Mouse (Mus musculus) kidney, adult 2 months (tissue): ENCODE measurements around the gene Gusb.

Source experiments
- CTCF ChIP-seq: fragments of 200-500 bp; conservative IDR thresholded peaks from 2 replicates; pipeline ENCODE4 v1.5.1; 2011; ENCODE audit warnings: low read depth, mild to moderate bottlenecking, control low read depth, low read length, moderate library complexity, mixed read lengths; ENCODE audit not compliant: insufficient read depth, insufficient read length
- POLR2A ChIP-seq: fragments of 200-500 bp; IDR thresholded peaks from one replicate; pipeline ENCODE4 v1.6.1; 2011; ENCODE audit warnings: low read depth, low read length, control low read depth

DNA sequence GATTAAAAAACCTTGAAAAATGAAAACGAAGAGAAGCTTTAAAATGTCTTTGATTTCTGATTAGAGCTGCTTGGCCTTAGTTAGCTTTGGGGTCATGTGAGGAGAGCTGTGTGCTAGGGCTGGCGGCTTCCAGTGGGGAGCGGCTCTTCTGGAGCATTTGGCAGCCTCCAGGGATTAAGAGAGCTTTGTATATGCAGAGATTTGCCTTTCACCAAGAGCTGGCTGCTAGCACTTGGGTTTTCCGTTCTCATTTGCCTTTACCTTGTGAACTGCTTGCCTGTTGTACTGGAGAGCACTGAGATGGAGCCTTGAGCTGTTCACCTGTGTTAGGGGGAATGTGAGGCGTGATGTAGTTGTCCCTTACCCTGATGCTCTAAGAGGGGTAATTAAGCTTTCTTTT is 49.7 kb upstream of the Gusb start:
- no peak for TF ChIP-seq CTCF
- no peak for TF ChIP-seq POLR2A
